Mouse (Mus musculus): ENCODE data around the gene Ccdc126. TPM values are rescaled to one million over a fixed set of nuclear protein-coding genes. Genes with fewer than 3 reads are reported as not detected.
"Not testable (repeated sequence)": the region's sequence is repeated elsewhere in the genome, so short reads cannot be mapped to it uniquely, and the experiment has no call there.

Gene Ccdc126
- total RNA-seq (2021): 1 to 10 TPM; 4.2 to 4.3 TPM
- long read RNA-seq, experiment 1, transcript Ccdc126-201 (3 exons, 2,351 nt): major isoform, 14 of 17 reads
- long read RNA-seq, experiment 1, partial matches to known transcripts: 0 of 17 reads
- long read RNA-seq, experiment 1, other reads (novel, unspliced or antisense): 3 of 17 reads
- long read RNA-seq, experiment 2, transcript Ccdc126-201 (3 exons, 2,351 nt): major isoform, 8 of 12 reads
- long read RNA-seq, experiment 2, partial matches to known transcripts: 0 of 12 reads
- long read RNA-seq, experiment 2, other reads (novel, unspliced or antisense): 4 of 12 reads

DNA sequence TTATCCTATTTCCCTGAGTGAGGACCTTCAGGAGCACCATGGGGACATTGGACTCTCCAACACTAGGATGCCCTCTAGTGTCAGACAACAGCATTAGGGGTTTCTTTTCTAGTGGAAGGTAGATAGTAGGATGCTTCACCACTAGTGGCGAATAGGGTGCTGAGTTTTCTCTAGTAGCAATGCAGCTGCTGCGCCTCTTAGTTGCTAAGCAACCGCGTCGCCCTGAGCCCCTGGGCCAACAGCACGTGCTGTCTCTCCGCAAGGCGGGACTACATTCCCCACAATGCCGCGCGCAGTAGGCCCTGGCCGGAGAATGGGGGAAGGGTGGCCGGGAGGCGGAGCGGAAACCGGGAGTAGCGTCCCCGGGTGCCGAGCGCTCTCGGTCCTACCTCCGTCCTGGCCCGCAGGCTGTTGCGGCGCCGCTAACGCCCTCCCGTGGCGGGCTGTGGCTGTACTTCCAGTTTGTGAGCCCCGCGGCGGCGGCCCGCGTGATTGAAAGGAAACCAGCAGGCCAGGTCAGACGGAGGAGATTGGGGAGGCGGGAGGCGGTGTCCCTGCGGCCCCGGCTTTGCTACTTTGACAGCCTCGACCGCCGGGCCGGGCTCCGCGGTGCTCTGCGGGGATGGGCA, at the start of gene Ccdc126:
Gene Ccdc126 (plus strand): TSS at position 309 of the 629 bp plus-strand sequence.
- intact Hi-C loops (cut with DNase I): loop anchor here (2.0 kb wide), 1 partner anchor 50 kb away; no protein-coding TSS in a partner anchor
- DNase-seq: peak; percentile 98 to 99

- intact Hi-C loops (cut with DNase I): loop anchor here (1.0 to 2.0 kb wide), 3 partner anchors 49 to 128 kb away; partner anchors contain the start of gene Ccdc126
- no peak for DNase-seq
Measured at GRCm38 (mm10) chr6:49269923-49270322, 49.2 kb upstream of the Ccdc126 start.

DNA sequence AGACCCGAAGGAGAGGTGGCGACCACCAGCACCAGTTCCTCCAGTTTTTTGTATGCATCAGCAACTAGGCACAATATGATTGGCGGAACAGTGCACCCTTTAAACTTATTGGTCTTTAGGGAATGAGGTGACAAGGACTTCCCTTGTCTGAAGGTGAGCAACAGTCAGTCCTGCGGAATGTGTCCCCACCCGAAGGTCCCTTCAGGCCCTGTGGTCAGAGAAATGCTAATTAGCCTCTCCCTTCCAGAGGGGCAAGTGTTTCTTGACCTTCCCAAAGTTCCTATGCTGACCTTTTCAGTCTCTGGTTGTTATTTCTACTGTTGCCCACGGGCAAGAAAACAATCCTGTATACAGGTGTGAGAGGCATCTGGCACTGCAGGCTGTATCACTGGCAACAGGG, 47.3 kb upstream of the Ccdc126 start:
- intact Hi-C loops (cut with DNase I): no loop called here
- no peak for DNase-seq

DNA sequence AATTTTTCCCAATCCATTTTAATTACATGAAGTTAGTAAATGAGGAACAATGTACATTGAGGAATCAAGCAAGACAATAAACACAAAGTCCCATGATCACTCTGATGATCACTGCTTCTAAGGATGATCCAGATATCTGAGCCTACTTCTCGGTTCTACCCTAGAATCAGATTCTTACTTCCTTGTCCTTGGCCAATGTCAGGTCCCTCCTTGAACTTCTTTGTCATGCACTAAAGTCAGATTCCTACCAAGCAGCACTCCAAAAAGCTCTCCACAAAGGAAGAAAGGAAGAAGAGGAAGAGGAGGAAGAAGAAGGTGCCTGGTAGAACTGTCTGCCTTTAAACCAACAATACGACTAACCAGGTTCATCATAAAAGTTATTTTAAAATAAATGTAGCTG, 46.2 kb upstream of the Ccdc126 start:
- intact Hi-C loops (cut with DNase I): no loop called here
- no peak for DNase-seq

DNA sequence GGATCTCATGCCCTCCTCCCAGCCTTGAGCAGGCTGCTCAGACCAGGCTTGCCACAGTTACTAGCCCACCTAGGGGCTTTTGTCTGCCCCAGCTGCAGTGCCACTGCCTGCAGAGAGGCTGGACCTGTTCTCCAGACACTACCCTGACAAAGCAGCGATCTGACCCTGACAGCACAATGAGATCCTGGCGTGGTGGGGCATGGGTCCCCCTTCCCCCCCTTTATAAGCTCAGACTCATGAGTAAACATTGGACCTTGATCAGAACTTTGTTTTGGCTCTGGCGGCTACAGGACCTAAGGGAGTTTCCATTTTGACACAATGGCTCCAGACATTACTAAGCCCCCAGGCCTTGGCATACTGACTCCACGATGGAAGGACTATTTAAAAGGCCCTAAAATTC, 45.1 kb upstream of the Ccdc126 start:
- intact Hi-C loops (cut with DNase I): no loop called here
- no peak for DNase-seq

GRCm38 (mm10) chr6:49274416-49275091, 44.5 kb upstream of the Ccdc126 start:
- no peak for DNase-seq
- intact Hi-C loops (cut with DNase I): no loop called here

- no peak for DNase-seq
- intact Hi-C loops (cut with DNase I): no loop called here
Measured at GRCm38 (mm10) chr6:49275296-49275695, 43.8 kb upstream of the Ccdc126 start.

DNA sequence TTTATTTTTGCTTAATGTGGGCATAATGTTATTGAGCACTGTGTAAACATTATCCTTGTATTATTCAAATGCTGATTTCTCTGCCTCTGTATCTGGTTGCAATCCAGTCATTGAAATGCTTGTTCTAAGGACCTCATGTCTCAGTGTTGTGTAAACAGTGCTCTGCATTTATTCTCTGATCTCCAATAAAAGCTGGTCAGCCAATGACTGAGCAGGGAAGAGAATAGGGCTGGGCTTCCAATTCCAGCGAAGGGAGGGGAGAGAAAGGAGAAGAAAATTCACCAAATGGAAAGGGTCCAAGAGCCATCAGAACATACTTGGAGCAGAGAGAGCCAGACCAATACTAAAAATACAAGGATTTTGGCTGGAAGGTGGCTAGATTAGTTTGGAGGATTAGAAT, 38.1 kb upstream of the Ccdc126 start:
- intact Hi-C loops (cut with DNase I): no loop called here
- DNase-seq: no peak

- peak; percentile 32 to 62 for DNase-seq
- intact Hi-C loops (cut with DNase I): no loop called here
Measured at GRCm38 (mm10) chr6:49282122-49282521, 37.0 kb upstream of the Ccdc126 start.

GRCm38 (mm10) chr6:49298286-49298685, 20.8 kb upstream of the Ccdc126 start:
- DNase-seq: no peak
- intact Hi-C loops (cut with DNase I): no loop called here

- DNase-seq: not testable (repeated sequence)
Measured at GRCm38 (mm10) chr6:49314821-49315220, 4.3 kb upstream of the Ccdc126 start.

GRCm38 (mm10) chr6:49319595-49320315, 681 bp downstream of the Ccdc126 start:
- DNase-seq: no peak
- intact Hi-C loops (cut with DNase I): loop anchor here (2.0 kb wide), 2 partner anchors 47 to 51 kb away; partner anchors contain the start of gene Fam221a

More at GRCm38 (mm10) chr6:49314821-49315220, 4.3 kb upstream of the Ccdc126 start:
- intact Hi-C loops (cut with DNase I): not testable (repeated sequence)

GRCm38 (mm10) chr6:49321341-49321740, 2.3 kb downstream of the Ccdc126 start:
- no peak for DNase-seq
- intact Hi-C loops (cut with DNase I): loop anchor here (2.0 kb wide), 1 partner anchor 45 kb away; the partner anchor contains the start of gene Fam221a

GRCm38 (mm10) chr6:49322056-49322455, 3.0 kb downstream of the Ccdc126 start:
- no peak for DNase-seq
- intact Hi-C loops (cut with DNase I): no loop called here

GRCm38 (mm10) chr6:49322986-49323385, 3.9 kb downstream of the Ccdc126 start:
- intact Hi-C loops (cut with DNase I): no loop called here

GRCm38 (mm10) chr6:49324528-49324927, 5.5 kb downstream of the Ccdc126 start:
- intact Hi-C loops (cut with DNase I): no loop called here
- no peak for DNase-seq

More at GRCm38 (mm10) chr6:49322986-49323385, 3.9 kb downstream of the Ccdc126 start:
- no peak for DNase-seq

DNA sequence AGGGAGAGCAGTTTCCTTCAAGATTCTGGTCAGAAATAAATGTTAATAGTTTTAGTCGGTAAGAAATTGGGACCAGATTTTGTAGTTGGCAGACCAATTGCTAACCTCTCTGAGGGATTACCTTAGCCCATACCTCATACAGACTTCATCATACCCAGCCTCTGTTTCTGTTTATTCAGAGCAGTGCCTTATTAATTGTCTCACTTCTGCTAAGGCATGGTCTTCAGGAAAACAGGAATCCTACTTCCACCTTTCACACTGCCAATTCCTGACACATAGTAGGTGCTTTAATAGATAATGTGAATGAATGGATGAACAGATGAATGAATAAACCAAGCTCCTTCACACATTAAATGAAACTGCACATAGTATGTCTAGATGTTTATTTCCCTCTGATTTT, 6.2 kb downstream of the Ccdc126 start:
- no peak for DNase-seq
- intact Hi-C loops (cut with DNase I): no loop called here

DNA sequence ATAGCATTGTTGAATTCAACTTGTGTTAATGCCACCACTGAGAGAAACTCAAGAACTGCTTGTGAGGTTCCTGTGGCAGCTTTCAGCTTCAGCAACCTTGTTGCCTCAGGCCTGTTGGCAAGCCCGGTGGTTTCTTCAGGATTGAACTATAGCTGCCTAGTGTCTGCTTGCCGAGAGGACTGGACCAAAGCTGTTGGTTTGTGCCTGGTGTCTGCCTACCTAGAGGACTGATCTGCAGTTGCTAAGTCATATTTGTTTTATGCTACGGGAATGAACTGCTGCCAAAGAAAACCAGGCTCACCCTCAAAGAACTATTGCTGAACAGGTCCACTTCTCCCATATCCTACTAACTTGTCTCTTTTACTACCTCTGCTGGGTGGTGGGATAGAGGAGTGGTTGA, 7.8 kb downstream of the Ccdc126 start:
- DNase-seq: no peak
- intact Hi-C loops (cut with DNase I): no loop called here

GRCm38 (mm10) chr6:49331369-49332059, 12.4 kb downstream of the Ccdc126 start:
- no peak for DNase-seq
- intact Hi-C loops (cut with DNase I): no loop called here

- intact Hi-C loops (cut with DNase I): no loop called here
- DNase-seq: no peak
Measured at GRCm38 (mm10) chr6:49332060-49332370, 12.9 kb downstream of the Ccdc126 start.
